In the genomic region with DNA sequence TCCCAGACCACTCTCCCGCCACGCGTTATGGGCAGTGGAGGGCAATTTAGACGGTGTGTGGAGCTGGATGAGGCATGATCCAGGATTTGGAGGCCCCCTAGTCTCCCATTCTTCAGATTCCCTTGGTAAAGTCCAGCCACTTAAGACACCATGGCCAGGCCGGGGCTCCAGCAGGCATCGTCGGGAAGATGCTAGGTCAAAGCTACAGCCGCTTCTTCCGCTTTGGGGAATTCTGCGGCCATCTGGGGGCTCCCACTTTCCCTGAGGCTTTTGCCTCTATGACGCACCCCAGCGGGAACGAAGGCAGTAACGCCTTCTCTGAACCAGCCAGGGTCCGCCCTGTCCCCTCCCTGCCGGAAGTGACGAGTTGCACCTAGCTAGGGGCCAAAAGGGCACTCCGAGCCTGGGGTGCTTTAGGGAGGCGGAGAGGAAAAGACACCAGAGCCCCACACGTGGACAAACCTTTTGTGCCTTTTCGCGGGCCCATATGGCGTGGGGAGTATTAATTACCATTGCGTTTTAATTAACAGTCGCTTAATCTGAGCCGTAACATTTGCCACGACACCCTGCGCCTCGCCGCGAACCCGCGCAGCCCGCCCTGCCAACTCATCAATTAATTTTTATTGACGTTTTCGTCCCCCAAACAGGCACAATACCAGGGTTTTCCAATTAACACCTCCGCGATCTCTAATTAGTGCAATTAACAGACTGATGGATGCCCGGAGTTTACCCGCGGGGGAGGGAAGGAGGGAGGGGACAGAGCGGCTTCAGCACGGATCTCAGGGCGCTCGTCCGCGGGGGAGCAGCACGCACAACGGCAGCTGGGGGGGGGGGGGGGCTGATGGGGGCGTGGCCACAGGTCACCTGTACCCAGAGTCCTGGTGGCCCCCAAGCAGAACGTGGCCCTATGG, we compare ENCODE assay signal across 8 mouse cellular contexts. TPM values are rescaled to one million over a fixed set of nuclear protein-coding genes. Genes with fewer than 3 reads are reported as not detected.
DNase-seq lines count a peak whose midpoint lies in the region; ATAC-seq lines count a peak whose summit lies in the region.

No protein-coding gene starts in this region.

- H3K27me3 ChIP-seq in intestine, embryonic 15.5 days (replicated peaks), result no peaks in the 10 kb centered on the region
- H3K27me3 ChIP-seq in liver, embryonic 15.5 days, result no peaks in the 10 kb centered on the region

- H3K9ac ChIP-seq in intestine, embryonic 15.5 days, result peak overlapping the region; percentile 26; the same call in 1 of the 2 replicates
- peak overlapping the region; percentile 61 for H3K9ac ChIP-seq in liver, embryonic 15.5 days

- H3K4me1 ChIP-seq in intestine, embryonic 15.5 days (replicated peaks), result peaks cover 63% of the 10 kb centered on the region
- peaks cover 34% of the 10 kb centered on the region for H3K4me1 ChIP-seq in liver, embryonic 15.5 days (replicated peaks)

- peak overlapping the region; percentile 25 for H3K4me3 ChIP-seq in intestine, embryonic 15.5 days (replicated peaks)
- peak overlapping the region; percentile 67 for H3K4me3 ChIP-seq in liver, embryonic 15.5 days (replicated peaks)

- DNase-seq in layer of hippocampus, postnatal 14 days (ENCODE audit: low spot score in 2 of 2), result peak; percentile 64 to 72
- DNase-seq in layer of hippocampus, adult 9-10 months (ENCODE audit: low spot score), result no peak
- DNase-seq in cerebellum, postnatal 25 days, result peak; percentile 56 to 70
- peak; percentile 55 for DNase-seq in neural tube, embryonic 10.5 days (ENCODE audit: extremely low spot score, low spot score)
- peak; percentile 68 for DNase-seq in urinary bladder, postnatal 25 days (ENCODE audit: low spot score)

- WGBS in intestine, embryonic 15.5 days, result 21% methylated on average over 51 of the region's 51 CpGs
- WGBS in liver, embryonic 15.5 days (ENCODE audit: insufficient replicate concordance), result 6% methylated on average over 50 of the region's 51 CpGs

- ATAC-seq in granulocyte monocyte progenitor cell, adult 5-6 weeks (replicated peaks; ENCODE audit: poor library complexity, severe bottlenecking), result peak; percentile 91
- peak; percentile 88 for ATAC-seq in intestine, embryonic 15.5 days
- peak; percentile 89 for ATAC-seq in liver, embryonic 15.5 days (ENCODE audit: insufficient read depth)

- peak overlapping the region; percentile 59 for H3K4me2 ChIP-seq in intestine, embryonic 15.5 days (replicated peaks)
- H3K4me2 ChIP-seq in liver, embryonic 15.5 days, result peak overlapping the region; percentile 83

- H3K9me3 ChIP-seq in intestine, embryonic 15.5 days, result no peaks in the 10 kb centered on the region
- H3K9me3 ChIP-seq in liver, embryonic 15.5 days (replicated peaks), result no peaks in the 10 kb centered on the region

- peak overlapping the region; percentile 22; the same call in 1 of the 2 replicates for H3K27ac ChIP-seq in intestine, embryonic 15.5 days
- peak overlapping the region; percentile 53 for H3K27ac ChIP-seq in liver, embryonic 15.5 days (replicated peaks)

- H3K36me3 ChIP-seq in intestine, embryonic 15.5 days, result no peaks in the 10 kb centered on the region
- no peaks in the 10 kb centered on the region for H3K36me3 ChIP-seq in liver, embryonic 15.5 days (replicated peaks)

RNA-seq across cellular contexts. Expression of a gene that starts 15.1 kb away (rescaled TPM):
- 10 to 100 TPM; 43.4 to 49.1 TPM for total RNA-seq in layer of hippocampus, postnatal 14 days (2021)
- 16.9 and 29.3 TPM in 2 replicates for total RNA-seq in granulocyte monocyte progenitor cell, adult 5-6 weeks (2014; fragmentation: Nextera tagmentation)
- total RNA-seq in granulocyte monocyte progenitor cell, adult 5-6 weeks (2017), result 3.4 and 4.0 TPM in 2 replicates
- 22.3 and 24.9 TPM in 2 replicates for polyA plus RNA-seq in intestine, embryonic 15.5 days (2015; fragmentation: Nextera tagmentation; extraction: Ambion mirVana)
- 4.6 and 4.8 TPM in 2 replicates for polyA plus RNA-seq in liver, embryonic 15.5 days (2015; fragmentation: Nextera tagmentation; extraction: Ambion mirVana)
